Mouse (Mus musculus): ENCODE measurements around the gene Kremen2. TPM values are rescaled to one million over a fixed set of nuclear protein-coding genes. Genes with fewer than 3 reads are reported as not detected.

Kremen2 gene
- polyA plus RNA-seq, 1 experiment from 2014 or later: 0.37 TPM

DNA sequence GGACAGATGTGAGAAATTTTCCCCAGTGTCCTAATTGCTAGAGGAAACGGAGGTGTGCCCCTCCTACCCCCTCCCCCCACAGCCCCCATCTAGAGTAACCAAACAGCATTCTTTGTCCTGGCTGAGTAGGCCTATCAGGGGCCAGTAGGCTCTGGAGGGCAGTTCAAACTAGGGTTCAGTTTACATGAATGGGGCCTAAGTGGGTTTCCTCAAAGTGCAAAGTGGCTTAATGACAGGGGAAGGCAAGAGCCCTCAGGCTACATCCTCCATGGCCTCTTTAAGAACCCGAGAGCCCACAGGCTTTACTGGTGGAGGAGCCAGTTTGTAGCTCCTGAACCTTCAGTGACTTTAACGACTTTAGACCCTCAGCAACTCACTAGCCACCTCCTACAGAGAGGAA, 49.8 kb downstream of the Kremen2 start:
- WGBS: 6% methylated on average over 3 of the region's 3 CpGs
- Histone ChIP-seq H3K36me3 (ENCODE audit: poor library complexity, severe bottlenecking) (no peaks in the 10 kb centered on the region), H3K9ac (no peak overlapping the region), H3K27ac (no peak overlapping the region), H3K27me3 (peaks cover 44% of the 10 kb centered on the region), H3K4me1 (peaks cover 6% of the 10 kb centered on the region), H3K9me3 (replicated peaks) (no peaks in the 10 kb centered on the region), H3K4me2 (no peak overlapping the region), H3K4me3 (no peak overlapping the region)
- ATAC-seq: no peak

DNA sequence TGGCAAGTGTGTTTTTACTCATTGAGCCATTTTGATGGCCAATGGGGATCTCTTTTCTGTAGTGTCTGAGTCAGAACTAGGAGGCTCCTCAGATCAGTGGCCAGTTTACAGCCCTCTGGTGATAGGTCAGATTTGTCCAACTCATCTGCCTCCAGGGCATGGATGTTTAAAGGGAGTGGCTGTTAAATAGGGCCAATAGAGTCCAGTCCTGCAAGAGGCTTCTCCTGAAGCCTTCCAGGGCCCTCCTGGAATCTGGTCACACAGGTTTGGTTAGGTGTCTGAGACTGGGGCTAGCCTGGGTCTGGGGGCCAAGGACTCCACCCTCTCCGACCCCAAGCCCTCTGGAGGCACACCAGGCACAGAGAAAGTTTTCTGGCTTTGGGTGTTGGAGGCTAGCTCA, 51.1 kb downstream of the Kremen2 start:
- Histone ChIP-seq H3K9ac (no peak overlapping the region), H3K4me2 (no peak overlapping the region), H3K27me3 (peaks cover 31% of the 10 kb centered on the region), H3K27ac (no peak overlapping the region), H3K4me1 (peaks cover 6% of the 10 kb centered on the region), H3K4me3 (no peak overlapping the region), H3K36me3 (ENCODE audit: poor library complexity, severe bottlenecking) (no peaks in the 10 kb centered on the region), H3K9me3 (replicated peaks) (no peaks in the 10 kb centered on the region)
- ATAC-seq: no peak
- 54% methylated on average over 1 of the region's 1 CpGs for WGBS

Other genes starting within 250 kb of the Kremen2 start
- gene Zfp213, start 181.6 kb downstream of the Kremen2 start, polyA plus RNA-seq (2015; fragmentation: Nextera tagmentation; extraction: Ambion mirVana): 20.7 and 22.4 TPM in 2 replicates
- 21.2 and 26.8 TPM in 2 replicates for gene Zfp13, start 146.3 kb downstream of the Kremen2 start, polyA plus RNA-seq (2015; fragmentation: Nextera tagmentation; extraction: Ambion mirVana)
- 0.24 TPM in 1 of 2 replicates, not detected in the other for gene Zscan10, start 145.0 kb downstream of the Kremen2 start, polyA plus RNA-seq (2015; fragmentation: Nextera tagmentation; extraction: Ambion mirVana)
- gene Mmp25, start 100.6 kb downstream of the Kremen2 start, polyA plus RNA-seq (2015; fragmentation: Nextera tagmentation; extraction: Ambion mirVana): 0.81 and 0.87 TPM in 2 replicates
- gene Bicdl2, start 85.3 kb downstream of the Kremen2 start, polyA plus RNA-seq (2015; fragmentation: Nextera tagmentation; extraction: Ambion mirVana): 0.14 and 0.35 TPM in 2 replicates
- gene Hcfc1r1, start 72.2 kb downstream of the Kremen2 start, polyA plus RNA-seq (2015; fragmentation: Nextera tagmentation; extraction: Ambion mirVana): 56.8 and 60.3 TPM in 2 replicates
- gene Thoc6, start 72.0 kb downstream of the Kremen2 start, polyA plus RNA-seq (2015; fragmentation: Nextera tagmentation; extraction: Ambion mirVana): 45.3 and 47.4 TPM in 2 replicates
- gene Tnfrsf12a, start 68.4 kb downstream of the Kremen2 start, polyA plus RNA-seq (2015; fragmentation: Nextera tagmentation; extraction: Ambion mirVana): 3.8 and 5.5 TPM in 2 replicates
- gene Cldn6, start 66.6 kb downstream of the Kremen2 start, polyA plus RNA-seq (2015; fragmentation: Nextera tagmentation; extraction: Ambion mirVana): 0.30 and 0.50 TPM in 2 replicates
- gene Cldn9, start 61.8 kb downstream of the Kremen2 start, polyA plus RNA-seq (2015; fragmentation: Nextera tagmentation; extraction: Ambion mirVana): 2.0 and 3.3 TPM in 2 replicates
- gene 1520401A03Rik, start 23.1 kb downstream of the Kremen2 start, polyA plus RNA-seq (2015; fragmentation: Nextera tagmentation; extraction: Ambion mirVana): not detected in 2 replicates
- gene Pkmyt1, start 19.5 kb downstream of the Kremen2 start, polyA plus RNA-seq (2015; fragmentation: Nextera tagmentation; extraction: Ambion mirVana): 36.7 and 41.0 TPM in 2 replicates
- 29.8 and 32.7 TPM in 2 replicates for gene Paqr4, start 5.0 kb downstream of the Kremen2 start, polyA plus RNA-seq (2015; fragmentation: Nextera tagmentation; extraction: Ambion mirVana)
- 165 and 176 TPM in 2 replicates for gene Flywch1, start 25.8 kb upstream of the Kremen2 start, polyA plus RNA-seq (2015; fragmentation: Nextera tagmentation; extraction: Ambion mirVana)
- gene Flywch2, start 40.2 kb upstream of the Kremen2 start, polyA plus RNA-seq (2015; fragmentation: Nextera tagmentation; extraction: Ambion mirVana): 34.3 and 40.1 TPM in 2 replicates
- gene Srrm2, start 44.7 kb upstream of the Kremen2 start, polyA plus RNA-seq (2015; fragmentation: Nextera tagmentation; extraction: Ambion mirVana): 605 and 611 TPM in 2 replicates
- gene Elob, start 83.3 kb upstream of the Kremen2 start, polyA plus RNA-seq (2015; fragmentation: Nextera tagmentation; extraction: Ambion mirVana): 1,249 and 1,327 TPM in 2 replicates
- not detected in 2 replicates for gene Prss33, start 90.2 kb upstream of the Kremen2 start, polyA plus RNA-seq (2015; fragmentation: Nextera tagmentation; extraction: Ambion mirVana)
- not detected in 2 replicates for gene Prss32, start 98.0 kb upstream of the Kremen2 start, polyA plus RNA-seq (2015; fragmentation: Nextera tagmentation; extraction: Ambion mirVana)
- gene Prss41, start 98.3 kb upstream of the Kremen2 start, polyA plus RNA-seq (2015; fragmentation: Nextera tagmentation; extraction: Ambion mirVana): 1.2 and 1.3 TPM in 2 replicates
- gene Prss21, start 122.2 kb upstream of the Kremen2 start, polyA plus RNA-seq (2015; fragmentation: Nextera tagmentation; extraction: Ambion mirVana): not detected in 2 replicates
- gene Dcpp1, start 135.0 kb upstream of the Kremen2 start, polyA plus RNA-seq (2015; fragmentation: Nextera tagmentation; extraction: Ambion mirVana): not detected in 2 replicates
- gene Dcpp2, start 135.0 kb upstream of the Kremen2 start, polyA plus RNA-seq (2015; fragmentation: Nextera tagmentation; extraction: Ambion mirVana): not detected in 2 replicates
- gene Dcpp3, start 171.6 kb upstream of the Kremen2 start, polyA plus RNA-seq (2015; fragmentation: Nextera tagmentation; extraction: Ambion mirVana): not detected in 2 replicates
- not detected in 2 replicates for gene Sbp, start 195.8 kb upstream of the Kremen2 start, polyA plus RNA-seq (2015; fragmentation: Nextera tagmentation; extraction: Ambion mirVana)
- not detected in 2 replicates for gene Sbpl, start 209.4 kb upstream of the Kremen2 start, polyA plus RNA-seq (2015; fragmentation: Nextera tagmentation; extraction: Ambion mirVana)
- not detected in 2 replicates for gene Prss30, start 234.7 kb upstream of the Kremen2 start, polyA plus RNA-seq (2015; fragmentation: Nextera tagmentation; extraction: Ambion mirVana)

Measured in forebrain, embryonic 13.5 days (tissue).